Mouse (Mus musculus): ENCODE results near the gene Npsr1.
A peak's percentile ranks its signal among the peaks of the same experiment; 100 is the strongest.

Npsr1 gene

DNA sequence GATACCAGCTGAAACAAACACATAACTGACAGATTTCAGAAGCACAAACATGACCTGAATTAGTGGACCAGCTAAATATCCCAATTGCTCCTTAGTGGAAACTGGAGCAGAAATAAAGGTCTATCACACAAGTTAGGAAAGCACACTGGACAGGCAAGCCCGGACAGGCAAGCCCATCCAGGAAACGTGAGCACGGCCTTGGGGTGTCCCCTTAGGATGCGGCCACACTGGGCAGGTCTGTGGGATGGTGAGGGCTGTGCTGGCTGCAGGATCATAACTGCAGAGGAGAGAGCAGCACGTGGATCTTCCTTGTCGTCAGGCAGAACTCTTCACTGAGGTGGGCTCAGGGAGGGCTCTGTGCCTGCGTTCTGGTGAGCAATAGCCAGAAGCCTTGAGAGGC is at the start of gene Npsr1:
Gene Npsr1, plus strand, starts transcription at position 301 of the 400 bp plus-strand sequence.
- DNase-seq (ENCODE audit: low spot score), result no peak

DNA sequence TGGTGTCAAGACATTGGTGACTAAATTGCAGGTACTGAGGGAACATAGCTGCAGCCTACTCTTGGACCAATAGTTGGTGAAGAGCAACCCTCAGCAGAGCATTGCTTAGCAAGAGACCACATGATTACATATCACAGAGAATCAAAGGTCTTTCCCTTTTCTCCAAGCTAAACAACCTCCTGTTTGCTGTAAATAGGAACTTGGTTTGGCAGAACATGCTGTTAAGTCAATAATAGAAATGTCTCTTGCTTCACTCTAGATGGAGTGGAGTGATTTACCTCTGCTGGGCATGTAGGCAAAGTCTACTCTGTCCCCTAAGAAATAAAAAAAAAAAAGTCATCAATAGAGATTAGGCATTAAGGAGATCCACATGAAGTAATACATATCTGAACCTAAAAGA is 46.3 kb upstream of the Npsr1 start:
- DNase-seq (ENCODE audit: low spot score), result no peak

DNA sequence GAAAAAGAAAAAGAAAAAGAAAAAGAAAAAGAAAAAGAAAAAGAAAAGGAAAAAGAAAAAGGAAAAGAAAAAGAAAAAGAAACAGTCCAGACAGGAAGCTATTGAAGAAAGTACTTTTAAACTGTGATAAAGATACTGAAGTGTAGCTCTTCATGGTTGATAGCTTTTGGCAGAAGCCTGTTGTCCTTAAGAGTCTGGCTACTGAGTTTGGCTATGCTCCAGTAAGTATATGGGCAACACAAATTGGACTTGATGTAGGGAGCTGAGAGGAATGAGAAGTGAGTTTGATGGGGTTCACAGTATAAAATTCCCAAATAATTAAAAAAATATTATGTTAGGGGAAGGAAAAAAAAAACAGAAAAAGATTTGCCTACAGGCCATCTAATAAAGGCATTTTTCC is 34.5 kb upstream of the Npsr1 start:
- no peak for DNase-seq (ENCODE audit: low spot score)

- DNase-seq (ENCODE audit: low spot score), result no peak
Measured at GRCm38 (mm10) chr9:24071664-24072063, 26.1 kb upstream of the Npsr1 start.

DNA sequence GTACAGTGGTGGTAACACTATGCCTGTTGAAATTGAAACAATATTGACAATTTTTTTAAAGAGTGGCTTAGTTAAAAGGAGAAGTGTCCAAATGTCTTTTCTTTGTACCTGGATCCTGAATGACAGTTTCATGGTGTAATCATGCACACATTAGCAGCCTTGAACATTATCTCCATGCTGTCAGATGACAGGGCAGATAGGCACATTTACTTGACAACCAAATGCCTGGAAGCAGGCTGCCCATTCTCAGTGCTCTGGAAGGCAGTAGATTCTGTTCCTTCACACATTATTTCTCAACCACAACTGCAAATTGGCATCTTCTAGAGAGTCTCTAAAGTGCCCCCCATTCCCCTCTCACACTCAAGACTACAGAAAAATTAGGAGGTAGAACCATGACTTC is 20.2 kb upstream of the Npsr1 start:
- no peak for DNase-seq (ENCODE audit: low spot score)

DNA sequence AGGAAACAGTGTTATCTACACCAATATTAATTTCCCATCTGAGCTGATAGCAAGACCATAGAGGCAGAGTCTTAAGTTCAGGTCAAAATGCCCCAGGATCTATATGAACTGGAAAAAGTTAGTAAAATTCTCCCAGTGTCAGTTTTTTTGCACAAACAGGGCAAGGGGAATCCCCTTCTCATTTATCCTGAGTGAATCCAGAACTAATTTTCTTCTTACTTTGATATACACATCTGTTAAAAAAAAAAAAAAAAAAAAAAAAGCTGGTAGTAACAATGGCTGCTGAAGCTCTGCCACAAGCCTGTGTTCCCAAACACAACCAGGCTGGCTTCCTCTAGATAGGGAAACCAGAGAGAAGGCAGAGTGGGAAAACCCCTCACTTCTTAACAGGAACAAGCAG is 5.9 kb upstream of the Npsr1 start:
- no peak for DNase-seq (ENCODE audit: low spot score)

DNA sequence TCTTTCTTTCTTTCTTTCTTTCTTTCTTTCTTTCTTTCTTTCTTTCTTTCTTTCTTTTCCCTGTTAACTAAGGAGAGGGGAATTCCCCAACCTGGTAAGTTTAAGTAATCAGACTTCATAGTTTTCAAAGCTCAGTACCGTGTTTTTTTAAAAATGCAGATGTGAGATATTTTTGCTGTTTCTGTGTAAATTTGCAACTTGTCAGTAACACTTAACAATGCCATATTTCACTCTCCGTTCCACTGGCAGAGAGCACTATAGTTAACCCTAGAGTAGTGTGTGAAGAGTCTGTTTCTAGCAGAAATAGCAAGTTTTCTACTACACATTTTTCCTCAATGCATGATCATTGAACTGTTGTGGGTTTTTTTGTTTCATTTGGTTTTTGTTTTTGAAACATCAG is 730 bp downstream of the Npsr1 start:
- no peak for DNase-seq (ENCODE audit: low spot score)

DNA sequence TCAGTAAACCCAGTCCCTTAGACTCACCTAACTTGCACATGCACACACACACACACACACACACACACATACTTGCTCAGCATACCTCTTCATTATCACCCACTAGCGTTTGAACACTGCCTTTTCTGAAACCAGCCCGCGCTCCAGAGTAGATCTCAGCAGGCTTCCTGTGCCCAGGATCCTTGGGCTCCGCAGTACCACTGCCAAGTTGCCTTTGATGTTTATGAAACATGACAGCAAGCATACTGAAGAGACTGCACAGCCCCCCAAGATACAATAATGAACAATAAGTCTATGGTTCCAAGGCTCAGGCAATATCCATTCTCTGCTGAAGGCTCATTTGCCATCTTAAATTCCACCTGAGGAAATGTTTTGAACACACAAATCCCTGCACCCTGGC is 1.8 kb downstream of the Npsr1 start:
- no peak for DNase-seq (ENCODE audit: low spot score)

GRCm38 (mm10) chr9:24119423-24119822 is 21.6 kb downstream of the Npsr1 start:
- peak; percentile 16 for DNase-seq (ENCODE audit: low spot score)

- no peak for DNase-seq (ENCODE audit: low spot score)
Measured at GRCm38 (mm10) chr9:24133142-24133541, 35.3 kb downstream of the Npsr1 start.

DNA sequence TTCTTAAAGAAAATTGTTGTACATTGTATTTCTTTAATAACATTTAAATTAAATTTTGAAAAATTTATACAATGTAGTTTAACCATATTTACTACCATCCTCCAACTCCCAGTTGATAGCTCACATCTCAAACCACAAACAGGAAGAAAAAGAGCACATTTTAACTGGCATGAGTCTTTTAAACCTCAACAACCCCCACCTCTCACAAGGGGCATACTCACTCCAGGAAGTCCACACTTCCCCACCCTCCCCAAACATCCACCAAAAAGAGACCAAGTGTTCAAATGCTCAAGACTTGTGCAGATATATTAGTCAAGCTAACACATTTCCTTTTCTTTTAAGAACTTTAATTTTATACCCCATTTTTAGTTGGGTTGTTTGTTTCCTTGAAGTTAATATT is 38.6 kb downstream of the Npsr1 start:
- no peak for DNase-seq (ENCODE audit: low spot score)

GRCm38 (mm10) chr9:24144341-24144740 is 46.5 kb downstream of the Npsr1 start:
- DNase-seq (ENCODE audit: low spot score), result no peak

DNA sequence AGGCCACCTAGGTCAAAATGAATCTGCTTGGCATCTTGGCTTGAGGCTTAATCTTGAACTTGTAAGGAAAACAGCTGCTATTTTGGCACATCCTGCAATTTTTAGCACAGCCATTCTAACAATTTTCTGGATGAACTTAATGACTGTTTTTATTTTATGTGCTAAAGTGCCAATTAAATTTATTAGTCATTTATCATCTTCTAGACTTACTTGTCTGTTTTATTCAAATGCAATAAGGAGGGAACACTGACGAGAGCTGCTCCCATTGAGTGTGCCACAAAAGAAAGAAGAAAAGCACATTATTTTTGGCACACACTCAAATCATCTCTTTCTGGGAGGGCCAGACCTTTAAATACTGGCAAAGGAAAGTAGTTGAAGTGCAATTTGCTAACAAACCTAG is 59.4 kb downstream of the Npsr1 start:
- no peak for DNase-seq (ENCODE audit: low spot score)

GRCm38 (mm10) chr9:24160409-24160808 is 62.6 kb downstream of the Npsr1 start:
- no peak for DNase-seq (ENCODE audit: low spot score)

DNA sequence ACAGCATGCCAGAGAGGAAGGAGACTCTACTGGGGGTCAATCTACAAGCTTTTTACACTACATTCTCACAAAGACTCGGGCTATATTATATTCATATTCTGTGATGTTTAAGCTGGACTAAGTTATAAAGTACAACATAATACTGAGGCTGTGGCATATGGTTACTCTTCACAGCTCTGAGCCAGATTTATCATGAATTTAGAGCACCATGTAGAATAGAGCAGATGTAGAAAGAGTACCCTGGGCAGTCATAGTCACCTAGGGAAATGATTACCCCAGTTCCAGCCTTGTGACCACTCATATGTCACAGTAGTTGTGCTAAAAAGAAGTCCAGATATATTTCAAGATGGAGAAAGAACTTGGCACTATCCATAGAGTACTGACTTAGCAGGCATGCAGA is 70.7 kb downstream of the Npsr1 start:
- DNase-seq (ENCODE audit: low spot score), result no peak

- DNase-seq (ENCODE audit: low spot score), result no peak
Measured at GRCm38 (mm10) chr9:24170728-24171127, 72.9 kb downstream of the Npsr1 start.

- no peak for DNase-seq (ENCODE audit: low spot score)
Measured at GRCm38 (mm10) chr9:24178744-24179143, 80.9 kb downstream of the Npsr1 start.

DNA sequence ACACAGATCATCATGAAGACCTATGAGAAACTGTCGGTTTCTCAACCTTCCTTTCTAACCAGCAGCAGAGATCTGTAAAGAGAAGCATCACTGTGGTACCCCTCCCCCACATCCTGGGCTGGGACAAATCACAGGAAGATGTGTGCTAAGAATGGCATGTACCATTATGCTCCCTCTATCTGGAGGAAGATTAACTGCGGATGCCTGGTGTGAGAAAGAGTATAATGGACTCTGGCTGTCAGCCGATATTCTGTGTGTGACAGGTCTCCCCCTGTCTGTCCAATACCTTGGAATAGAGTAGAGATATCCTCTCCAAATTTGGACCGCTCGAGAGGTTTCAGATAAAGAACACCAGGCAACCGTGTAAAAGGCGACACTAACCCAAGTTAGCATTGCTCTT is 83.1 kb downstream of the Npsr1 start:
- no peak for DNase-seq (ENCODE audit: low spot score)

DNA sequence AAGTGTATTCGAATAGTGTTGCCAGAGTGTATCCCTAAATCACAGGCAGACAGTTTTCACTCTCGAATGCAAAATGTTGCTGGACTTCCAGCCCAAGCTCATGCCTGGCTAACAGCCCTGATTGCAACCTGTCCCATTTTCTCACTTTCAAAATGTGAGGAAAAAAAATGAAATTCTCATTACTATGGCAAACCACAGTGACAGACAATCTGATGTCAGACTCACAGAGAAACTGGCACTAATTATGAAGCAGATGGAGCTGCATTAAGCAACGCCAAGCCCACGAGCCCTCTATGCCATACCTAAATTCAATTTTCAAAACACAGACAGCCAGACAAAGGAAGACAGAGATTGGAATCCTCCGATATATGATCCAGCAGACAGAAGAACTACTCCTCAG is 88.5 kb downstream of the Npsr1 start:
- DNase-seq (ENCODE audit: low spot score), result no peak

DNA sequence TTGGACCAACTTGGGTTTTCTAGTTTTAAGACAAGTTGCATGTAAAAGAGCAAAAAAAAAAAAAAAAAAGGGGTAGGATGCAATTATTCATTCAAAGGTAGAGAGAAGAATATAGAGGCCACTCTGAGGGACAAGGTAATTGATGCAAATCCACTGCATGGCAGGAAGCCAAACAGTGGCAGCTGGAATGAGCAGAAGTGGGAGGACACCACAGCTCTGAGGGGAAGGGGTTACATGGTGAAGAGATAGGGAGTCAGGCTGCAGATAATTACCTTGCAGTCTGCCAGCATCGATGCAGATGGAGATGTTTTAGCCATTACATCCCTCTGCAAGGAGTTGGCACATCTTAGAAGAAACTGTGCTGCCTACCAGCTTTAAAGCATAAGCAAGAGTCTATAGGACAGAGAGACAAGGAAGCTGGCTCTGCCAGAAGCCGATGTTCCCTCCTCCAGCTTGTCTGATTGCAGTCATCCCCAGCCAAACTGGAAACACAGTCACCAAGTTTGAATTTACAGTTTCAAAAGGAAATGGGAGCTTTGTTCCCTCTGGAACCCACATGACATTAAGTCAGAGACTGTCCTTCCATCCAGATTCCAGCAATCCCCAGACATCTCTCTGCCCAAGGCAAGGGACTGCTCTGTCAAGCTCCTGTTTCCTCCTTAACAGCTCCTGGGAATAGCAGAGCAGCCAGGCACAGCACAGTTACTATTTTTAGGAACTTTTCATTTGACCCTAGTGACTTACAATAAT is 91.9 kb downstream of the Npsr1 start:
- no peak for DNase-seq (ENCODE audit: low spot score)

DNA sequence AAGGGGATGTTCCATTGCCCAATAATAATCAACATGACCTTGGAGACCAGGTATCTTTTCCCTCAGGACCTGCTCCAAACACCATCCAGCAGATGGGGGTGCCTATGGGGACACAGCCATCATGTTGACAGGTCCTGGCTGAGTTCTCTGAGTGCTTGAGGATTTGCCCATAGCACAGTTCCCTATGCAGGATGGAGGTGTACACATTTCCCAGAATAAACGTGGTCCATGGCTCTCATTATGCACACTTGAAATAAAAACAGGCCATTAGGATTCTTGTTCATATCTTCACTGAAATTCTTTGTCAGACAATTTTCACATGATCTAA is 92.4 kb downstream of the Npsr1 start:
- DNase-seq (ENCODE audit: low spot score), result no peak

DNA sequence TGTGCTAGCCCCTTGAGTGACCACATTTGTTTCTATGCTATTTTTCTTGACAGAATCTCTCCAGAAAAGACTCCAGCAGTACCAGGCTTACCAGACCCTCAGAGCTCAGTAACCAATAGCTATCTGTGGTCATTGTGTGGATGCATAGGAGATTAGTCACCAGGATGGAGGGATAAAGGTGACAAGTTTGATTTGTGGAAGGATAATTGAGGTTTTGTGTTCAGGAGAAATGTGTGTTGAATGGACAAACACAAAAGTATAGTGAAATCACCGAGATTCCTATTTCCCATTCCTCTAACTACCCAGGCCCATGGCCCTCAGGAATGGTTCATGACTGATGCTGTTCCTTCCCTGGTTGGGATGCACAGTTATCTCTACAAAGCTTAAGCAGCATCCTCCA is 100.5 kb downstream of the Npsr1 start:
- no peak for DNase-seq (ENCODE audit: low spot score)

DNA sequence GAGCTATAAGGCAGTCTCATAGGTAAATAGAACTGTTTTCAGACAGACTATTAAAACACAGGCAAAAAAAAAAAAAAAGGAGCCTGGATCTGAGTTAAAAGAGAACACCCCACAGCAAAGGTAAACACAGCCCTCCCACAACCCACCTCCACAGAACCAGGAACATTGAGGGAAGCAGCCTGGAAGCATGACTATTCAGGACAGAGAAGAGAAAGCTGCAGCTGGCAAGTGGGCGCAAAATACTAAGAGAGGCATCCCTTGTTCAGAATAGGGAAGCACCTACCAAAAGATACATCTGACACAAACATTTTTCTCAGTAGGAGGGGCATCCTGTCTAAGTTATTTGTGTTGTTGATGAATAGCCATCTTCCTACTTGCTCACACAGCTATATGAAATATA is 113.8 kb downstream of the Npsr1 start:
- DNase-seq (ENCODE audit: low spot score), result no peak

GRCm38 (mm10) chr9:24217721-24218120 is 119.9 kb downstream of the Npsr1 start:
- DNase-seq (ENCODE audit: low spot score), result no peak

DNA sequence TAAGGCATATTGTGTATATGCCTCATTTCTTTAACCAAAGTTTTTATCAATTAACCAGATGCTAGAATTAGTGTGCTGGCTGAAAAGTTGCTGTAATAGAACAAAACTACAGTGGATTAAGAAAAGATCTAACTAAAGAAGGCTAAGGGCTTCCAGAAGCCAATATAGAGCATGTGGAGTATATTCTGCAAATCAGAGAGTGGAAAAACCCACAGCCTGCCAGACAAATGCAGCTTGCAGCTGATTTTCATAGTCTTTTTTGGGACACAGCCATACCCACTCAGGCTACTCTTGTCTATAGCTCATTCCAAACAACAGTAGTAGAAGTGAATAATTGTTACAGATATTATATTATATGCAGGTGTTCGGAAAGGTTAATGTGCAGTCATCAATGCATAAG is 138.7 kb downstream of the Npsr1 start:
- DNase-seq (ENCODE audit: low spot score), result no peak

Measured in urinary bladder, postnatal 14 days (tissue).